Mouse (Mus musculus): ENCODE data around the gene Aacs. TPM values are rescaled to one million over a fixed set of nuclear protein-coding genes. Genes with fewer than 3 reads are reported as not detected.
A peak's percentile ranks its signal among the peaks of the same experiment; 100 is the strongest.
"Not testable (repeated sequence)": the region's sequence is repeated elsewhere in the genome, so short reads cannot be mapped to it uniquely, and the experiment has no call there.

Aacs gene
- total and polyA plus RNA-seq, 3 experiments, result 32.8 to 79.5 TPM; not detected in 1

GRCm38 (mm10) chr5:125488116-125488455 is 12.5 kb downstream of the Aacs start (continued):
- TF ChIP-seq MYC (IDR thresholded peaks at IDR 0.05; ENCODE audit: low read depth, low read length) (no peak), POLR2AphosphoS2 (IDR thresholded peaks at IDR 0.05; ENCODE audit: low read length) (no peak), TBP (IDR thresholded peaks at IDR 0.05; ENCODE audit: low read depth, low read length) (no peak), MAX (IDR thresholded peaks at IDR 0.05; ENCODE audit: low read length) (peak; percentile 43; the same call in 1 of the 2 replicates)

DNA sequence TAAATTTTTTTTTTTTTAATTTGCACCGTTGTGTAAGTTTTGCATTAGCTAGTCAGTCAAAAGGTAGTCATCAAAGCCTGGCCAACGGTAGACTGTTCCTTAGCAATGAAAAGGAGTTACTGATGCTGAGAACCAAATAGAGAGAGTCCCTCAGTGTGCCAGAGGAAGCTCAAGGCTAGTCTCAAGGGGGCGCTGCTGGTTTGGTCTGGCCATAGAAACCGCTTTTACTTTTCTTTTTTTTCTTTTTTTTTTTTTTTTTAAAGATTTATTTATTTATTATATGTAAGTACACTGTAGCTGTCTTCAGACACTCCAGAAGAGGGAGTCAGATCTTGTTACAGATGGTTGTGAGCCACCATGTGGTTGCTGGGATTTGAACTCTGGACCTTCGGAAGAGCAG is 13.3 kb downstream of the Aacs start:
- H3K79me2 ChIP-seq (ENCODE audit: control insufficient read depth, insufficient read depth, low read length, poor library complexity); H3K36me3 ChIP-seq (ENCODE audit: control insufficient read depth in 1 of 2, insufficient read depth in 2 of 2, low read length in 2 of 2); H3K9ac ChIP-seq (ENCODE audit: control insufficient read depth, low read depth, low read length, poor library complexity, severe bottlenecking); H3K9me3 ChIP-seq (replicated peaks; ENCODE audit: insufficient read depth, low read length); H3K27me3 ChIP-seq (ENCODE audit: control insufficient read depth in 1 of 2, insufficient read depth in 2 of 2, low read length in 2 of 2); H3K27ac ChIP-seq (ENCODE audit: control insufficient read depth, low read depth, low read length); H3K4me1 ChIP-seq (ENCODE audit: control insufficient read depth in 1 of 2, insufficient read depth in 2 of 2, low read length in 2 of 2); H3K4me3 ChIP-seq (ENCODE audit: control insufficient read depth in 1 of 2, insufficient read depth in 1 of 2, low read depth in 2 of 2, low read length in 2 of 2): not testable (repeated sequence)
- TF ChIP-seq ZNF384 (IDR thresholded peaks at IDR 0.05; ENCODE audit: low read depth, low read length) (peak; percentile 71), CTCF (IDR thresholded peaks at IDR 0.05 in 2 of 3, conservative IDR thresholded peaks at IDR 0.05 in 1 of 3; ENCODE audit: control insufficient read depth in 1 of 3, insufficient read depth in 1 of 3, low read depth in 2 of 3, low read length in 3 of 3, poor library complexity in 1 of 3, severe bottlenecking in 1 of 3) (peak; percentile 16 to 49 (median 33); a peak in 5 of 6 replicates), TBP (IDR thresholded peaks at IDR 0.05; ENCODE audit: low read depth, low read length) (peak; percentile 34; the same call in 1 of the 2 replicates)
- DNase-seq (ENCODE audit: low read depth, low spot score), result peak; percentile 37

GRCm38 (mm10) chr5:125491107-125491506 is 15.5 kb downstream of the Aacs start:
- Histone ChIP-seq H3K4me1 (ENCODE audit: control insufficient read depth in 1 of 2, insufficient read depth in 2 of 2, low read length in 2 of 2) (no peaks in the 10 kb centered on the region), H3K4me3 (ENCODE audit: control insufficient read depth in 1 of 2, insufficient read depth in 1 of 2, low read depth in 2 of 2, low read length in 2 of 2) (no peak overlapping the region), H3K36me3 (ENCODE audit: control insufficient read depth in 1 of 2, insufficient read depth in 2 of 2, low read length in 2 of 2) (peaks cover 0 to 2% of the 10 kb centered on the region in 2 experiments; a peak in 1 of 4 replicates), H3K9me3 (replicated peaks; ENCODE audit: insufficient read depth, low read length) (no peaks in the 10 kb centered on the region), H3K79me2 (ENCODE audit: control insufficient read depth, insufficient read depth, low read length, poor library complexity) (no peaks in the 10 kb centered on the region), H3K27ac (ENCODE audit: control insufficient read depth, low read depth, low read length) (no peak overlapping the region), H3K27me3 (ENCODE audit: control insufficient read depth in 1 of 2, insufficient read depth in 2 of 2, low read length in 2 of 2) (no peaks in the 10 kb centered on the region), H3K9ac (ENCODE audit: control insufficient read depth, low read depth, low read length, poor library complexity, severe bottlenecking) (no peak overlapping the region)
- DNase-seq (ENCODE audit: low read depth, low spot score), result no peak
- no peak for TF ChIP-seq RAD21 (IDR thresholded peaks at IDR 0.05; ENCODE audit: low read depth, low read length)
- no peak for TF ChIP-seq GATA1 (IDR thresholded peaks at IDR 0.05; ENCODE audit: low read depth, low read length)
- TF ChIP-seq MYC (IDR thresholded peaks at IDR 0.05; ENCODE audit: low read depth, low read length), result no peak
- no peak for TF ChIP-seq MAFK (IDR thresholded peaks at IDR 0.05; ENCODE audit: borderline replicate concordance, low read depth, low read length)
- TF ChIP-seq MAZ (IDR thresholded peaks at IDR 0.05; ENCODE audit: low read depth, low read length), result no peak
- TF ChIP-seq ZC3H11A (IDR thresholded peaks at IDR 0.05; ENCODE audit: low read depth, low read length), result no peak

GRCm38 (mm10) chr5:125492379-125493092 is 16.9 kb downstream of the Aacs start:
- H3K9ac ChIP-seq (ENCODE audit: control insufficient read depth, low read depth, low read length, poor library complexity, severe bottlenecking), result no peak overlapping the region
- H3K4me3 ChIP-seq (ENCODE audit: control insufficient read depth in 1 of 2, insufficient read depth in 1 of 2, low read depth in 2 of 2, low read length in 2 of 2), result no peak overlapping the region
- no peaks in the 10 kb centered on the region for H3K27me3 ChIP-seq (ENCODE audit: control insufficient read depth in 1 of 2, insufficient read depth in 2 of 2, low read length in 2 of 2)
- DNase-seq (ENCODE audit: low read depth, low spot score), result no peak
- no peaks in the 10 kb centered on the region for H3K79me2 ChIP-seq (ENCODE audit: control insufficient read depth, insufficient read depth, low read length, poor library complexity)
- no peaks in the 10 kb centered on the region for H3K9me3 ChIP-seq (replicated peaks; ENCODE audit: insufficient read depth, low read length)
- H3K27ac ChIP-seq (ENCODE audit: control insufficient read depth, low read depth, low read length), result no peak overlapping the region
- H3K4me1 ChIP-seq (ENCODE audit: control insufficient read depth in 1 of 2, insufficient read depth in 2 of 2, low read length in 2 of 2), result no peaks in the 10 kb centered on the region
- peaks cover 0 to 2% of the 10 kb centered on the region in 2 experiments; a peak in 1 of 4 replicates for H3K36me3 ChIP-seq (ENCODE audit: control insufficient read depth in 1 of 2, insufficient read depth in 2 of 2, low read length in 2 of 2)
- no peak for TF ChIP-seq POLR2AphosphoS5 (IDR thresholded peaks at IDR 0.05; ENCODE audit: borderline replicate concordance, low read depth, low read length)
- no peak for TF ChIP-seq ETS1 (IDR thresholded peaks at IDR 0.05; ENCODE audit: low read depth, low read length)
- no peak for TF ChIP-seq NRF1 (IDR thresholded peaks at IDR 0.05; ENCODE audit: insufficient read depth, low read depth, low read length, poor library complexity, severe bottlenecking)
- no peak for TF ChIP-seq MYB (IDR thresholded peaks at IDR 0.05; ENCODE audit: low read depth, low read length)
- no peak for TF ChIP-seq POLR2AphosphoS2 (IDR thresholded peaks at IDR 0.05; ENCODE audit: low read length)
- TF ChIP-seq MAX (IDR thresholded peaks at IDR 0.05; ENCODE audit: low read length), result no peak
- no peak for TF ChIP-seq JUND (IDR thresholded peaks at IDR 0.05; ENCODE audit: low read depth, low read length)
- no peak for TF ChIP-seq ZNF384 (IDR thresholded peaks at IDR 0.05; ENCODE audit: low read depth, low read length)
- no peak for TF ChIP-seq UBTF (IDR thresholded peaks at IDR 0.05; ENCODE audit: borderline replicate concordance, insufficient read depth, low read depth, low read length)
- no peak for TF ChIP-seq POLR2A (IDR thresholded peaks at IDR 0.05; ENCODE audit: control insufficient read depth in 1 of 2, insufficient read depth in 1 of 2, low read depth in 1 of 2, low read length in 2 of 2, poor library complexity in 1 of 2)
- TF ChIP-seq MAZ (IDR thresholded peaks at IDR 0.05; ENCODE audit: low read depth, low read length), result no peak
- TF ChIP-seq BHLHE40 (IDR thresholded peaks at IDR 0.05; ENCODE audit: borderline replicate concordance, low read depth, low read length), result no peak
- no peak for TF ChIP-seq EP300 (IDR thresholded peaks at IDR 0.05; ENCODE audit: low read depth in 1 of 2, low read length in 2 of 2)
- no peak for TF ChIP-seq HCFC1 (IDR thresholded peaks at IDR 0.05; ENCODE audit: low read depth, low read length)
- no peak for TF ChIP-seq GABPA (IDR thresholded peaks at IDR 0.05; ENCODE audit: low read depth, low read length)
- no peak for TF ChIP-seq CHD2 (IDR thresholded peaks at IDR 0.05; ENCODE audit: low read length)
